Mouse (Mus musculus): ENCODE results near the gene Gtf2a1l. TPM values are rescaled to one million over a fixed set of nuclear protein-coding genes. Genes with fewer than 3 reads are reported as not detected.

Gene Gtf2a1l
- polyA plus RNA-seq, 1 experiment from 2014 or later: 0.14 TPM

DNA sequence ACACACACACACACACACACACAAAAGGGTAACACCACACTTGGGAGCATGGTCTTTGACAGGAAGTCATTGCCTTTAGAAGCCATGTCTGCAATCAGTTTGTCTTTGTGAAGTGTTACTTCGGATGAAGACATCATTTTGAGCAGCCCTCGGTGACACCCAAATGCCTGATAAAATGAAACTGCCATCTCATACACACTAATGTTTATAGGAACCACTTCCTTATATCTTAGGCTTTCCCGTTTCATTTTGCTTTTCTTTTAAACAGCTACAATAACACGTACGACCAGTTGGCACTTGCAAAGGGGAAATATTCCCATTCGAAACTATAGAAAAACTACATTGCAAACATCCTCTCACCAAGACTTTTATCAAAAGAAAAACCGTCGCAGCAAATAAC, 81.2 kb downstream of the Gtf2a1l start:
- Histone ChIP-seq H3K36me3 (ENCODE audit: control insufficient read depth, insufficient read depth, low read length) (no peaks in the 10 kb centered on the region), H3K9me3 (ENCODE audit: control insufficient read depth, low read length) (no peaks in the 10 kb centered on the region), H3K4me2 (no peak overlapping the region), H3K27me3 (replicated peaks; ENCODE audit: control insufficient read depth, insufficient read depth, low read length) (no peaks in the 10 kb centered on the region), H3K4me1 (replicated peaks; ENCODE audit: control insufficient read depth, insufficient read depth, low read length) (no peaks in the 10 kb centered on the region), H3K9ac (ENCODE audit: low read depth, low read length) (no peak overlapping the region), H3K27ac (ENCODE audit: low read depth, low read length) (no peak overlapping the region), H3K4me3 (ENCODE audit: low read depth, low read length) (no peak overlapping the region)
- ATAC-seq (replicated peaks; ENCODE audit: low FRiP score) (no peak), DNase-seq (ENCODE audit: low spot score) (no peak)
- 71% methylated on average over 8 of the region's 8 CpGs for WGBS

DNA sequence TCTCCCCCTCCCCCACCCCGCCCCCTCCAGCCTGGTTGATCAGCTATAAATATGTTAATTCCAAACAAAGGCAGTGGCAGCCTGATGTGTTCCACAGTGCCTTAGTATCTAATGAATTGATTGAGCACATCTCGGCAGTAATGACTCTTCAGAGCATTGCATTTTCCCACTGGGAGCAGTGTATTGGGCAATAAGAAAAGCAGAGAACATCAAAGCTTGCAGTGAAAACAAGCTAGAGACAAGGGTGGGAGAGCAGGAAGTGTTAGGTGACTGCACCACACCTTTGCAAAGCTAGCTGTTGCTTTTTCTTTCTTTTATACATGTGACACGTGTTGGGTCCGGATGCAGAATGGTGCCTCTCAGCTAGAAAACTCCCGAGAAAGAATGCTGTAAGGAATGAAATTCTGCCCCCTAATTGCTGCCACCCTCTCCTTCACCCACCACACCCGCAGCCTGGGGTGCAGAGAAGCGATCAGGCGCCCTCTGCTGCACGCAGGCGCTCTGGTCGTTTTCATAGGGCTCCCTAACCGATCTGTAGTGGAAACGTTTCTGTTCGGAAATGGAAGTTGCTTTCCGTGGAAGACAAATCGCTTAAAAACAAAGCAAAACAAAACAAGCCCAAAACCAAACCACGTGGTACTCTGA, 84.5 kb downstream of the Gtf2a1l start:
- Histone ChIP-seq H3K4me2 (peak overlapping the region; percentile 15; the same call in 1 of the 2 replicates), H3K9ac (ENCODE audit: low read depth, low read length) (no peak overlapping the region), H3K9me3 (ENCODE audit: control insufficient read depth, low read length) (no peaks in the 10 kb centered on the region), H3K36me3 (ENCODE audit: control insufficient read depth, insufficient read depth, low read length) (no peaks in the 10 kb centered on the region), H3K27ac (ENCODE audit: low read depth, low read length) (no peak overlapping the region), H3K4me1 (replicated peaks; ENCODE audit: control insufficient read depth, insufficient read depth, low read length) (no peaks in the 10 kb centered on the region), H3K27me3 (replicated peaks; ENCODE audit: control insufficient read depth, insufficient read depth, low read length) (no peaks in the 10 kb centered on the region), H3K4me3 (ENCODE audit: low read depth, low read length) (no peak overlapping the region)
- WGBS: 8% methylated on average over 17 of the region's 17 CpGs
- DNase-seq (ENCODE audit: low spot score) (no peak), ATAC-seq (replicated peaks; ENCODE audit: low FRiP score) (no peak; the same call in 1 of the 2 replicates)

DNA sequence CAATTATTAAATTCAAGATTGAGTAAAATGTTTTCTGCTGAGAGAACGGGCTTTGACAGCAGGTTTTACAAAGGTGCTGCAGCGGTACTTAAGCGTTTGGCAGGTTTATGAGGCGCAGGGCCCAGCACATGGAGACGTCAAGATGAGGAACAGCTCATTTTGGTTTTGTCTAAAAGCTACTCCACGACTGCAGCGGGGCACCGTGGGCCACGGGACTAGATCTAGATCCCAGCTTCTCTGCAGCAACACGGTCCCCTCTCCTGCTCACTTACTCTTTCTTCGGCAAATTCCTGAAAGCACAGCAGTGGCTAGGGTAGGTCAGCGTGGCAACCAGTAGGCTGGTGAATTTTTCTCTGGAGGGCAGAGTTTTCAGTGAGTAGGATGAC, 85.0 kb downstream of the Gtf2a1l start:
- no peak overlapping the region for H3K27ac ChIP-seq (ENCODE audit: low read depth, low read length)
- H3K36me3 ChIP-seq (ENCODE audit: control insufficient read depth, insufficient read depth, low read length): no peaks in the 10 kb centered on the region
- H3K27me3 ChIP-seq (replicated peaks; ENCODE audit: control insufficient read depth, insufficient read depth, low read length): no peaks in the 10 kb centered on the region
- no peaks in the 10 kb centered on the region for H3K9me3 ChIP-seq (ENCODE audit: control insufficient read depth, low read length)
- H3K4me3 ChIP-seq (ENCODE audit: low read depth, low read length): no peak overlapping the region
- H3K4me2 ChIP-seq: peak overlapping the region; percentile 15; the same call in 1 of the 2 replicates
- H3K4me1 ChIP-seq (replicated peaks; ENCODE audit: control insufficient read depth, insufficient read depth, low read length): no peaks in the 10 kb centered on the region
- H3K9ac ChIP-seq (ENCODE audit: low read depth, low read length): no peak overlapping the region
- ATAC-seq (replicated peaks; ENCODE audit: low FRiP score) (no peak; the same call in 1 of the 2 replicates), DNase-seq (ENCODE audit: low spot score) (no peak)
- 45% methylated on average over 12 of the region's 12 CpGs for WGBS

DNA sequence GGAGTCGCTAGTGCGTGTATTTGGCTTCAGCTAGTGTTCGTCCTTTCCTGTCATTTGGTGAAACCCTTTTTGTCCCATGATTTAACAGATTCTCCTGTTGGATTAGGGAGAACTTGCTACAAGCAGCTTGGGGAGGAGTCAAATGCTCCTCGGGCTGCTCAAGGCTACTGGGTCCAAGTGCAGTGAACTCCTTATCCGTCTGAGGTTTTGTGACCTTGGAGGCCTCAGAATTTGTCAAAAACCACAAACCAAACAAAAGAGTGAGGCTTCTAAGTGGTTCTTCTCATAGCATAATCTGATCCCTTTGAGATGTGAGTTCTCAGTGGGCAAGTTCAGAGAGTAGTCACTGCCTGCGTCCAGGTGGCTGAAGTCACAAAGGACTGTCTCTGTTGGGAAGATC, 87.3 kb downstream of the Gtf2a1l start:
- no peak overlapping the region for H3K27ac ChIP-seq (ENCODE audit: low read depth, low read length)
- no peaks in the 10 kb centered on the region for H3K36me3 ChIP-seq (ENCODE audit: control insufficient read depth, insufficient read depth, low read length)
- no peak overlapping the region for H3K4me2 ChIP-seq
- no peaks in the 10 kb centered on the region for H3K4me1 ChIP-seq (replicated peaks; ENCODE audit: control insufficient read depth, insufficient read depth, low read length)
- H3K9ac ChIP-seq (ENCODE audit: low read depth, low read length): no peak overlapping the region
- 54% methylated on average over 6 of the region's 6 CpGs for WGBS
- no peaks in the 10 kb centered on the region for H3K9me3 ChIP-seq (ENCODE audit: control insufficient read depth, low read length)
- ATAC-seq (replicated peaks; ENCODE audit: low FRiP score) (no peak), DNase-seq (ENCODE audit: low spot score) (no peak)
- no peak overlapping the region for H3K4me3 ChIP-seq (ENCODE audit: low read depth, low read length)
- H3K27me3 ChIP-seq (replicated peaks; ENCODE audit: control insufficient read depth, insufficient read depth, low read length): no peaks in the 10 kb centered on the region

DNA sequence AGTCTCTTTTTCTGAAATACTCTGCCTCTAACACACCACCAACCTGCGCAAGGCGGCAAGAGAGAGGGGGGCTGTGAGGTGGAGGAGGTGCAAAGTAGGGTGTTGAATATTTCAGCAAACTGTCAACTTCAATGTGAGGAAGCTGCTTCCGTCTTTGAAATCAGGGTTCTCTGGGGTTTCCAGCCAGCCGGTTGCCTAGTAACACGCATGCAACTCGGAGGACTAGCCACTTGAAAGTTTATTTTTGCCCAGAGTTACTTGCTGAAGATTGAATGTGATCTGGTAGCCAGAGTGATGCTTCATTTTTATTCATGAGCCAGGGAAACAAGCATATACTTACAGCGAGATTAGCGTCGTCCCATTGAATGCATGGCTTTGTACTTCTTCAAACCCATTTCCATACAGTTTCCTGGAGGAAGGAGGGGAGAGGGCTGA, 89.6 kb downstream of the Gtf2a1l start:
- Histone ChIP-seq H3K4me3 (ENCODE audit: low read depth, low read length) (no peak overlapping the region), H3K4me1 (replicated peaks; ENCODE audit: control insufficient read depth, insufficient read depth, low read length) (no peaks in the 10 kb centered on the region), H3K9ac (ENCODE audit: low read depth, low read length) (no peak overlapping the region), H3K27me3 (replicated peaks; ENCODE audit: control insufficient read depth, insufficient read depth, low read length) (no peaks in the 10 kb centered on the region), H3K27ac (ENCODE audit: low read depth, low read length) (no peak overlapping the region), H3K9me3 (ENCODE audit: control insufficient read depth, low read length) (no peaks in the 10 kb centered on the region), H3K36me3 (ENCODE audit: control insufficient read depth, insufficient read depth, low read length) (no peaks in the 10 kb centered on the region), H3K4me2 (no peak overlapping the region)
- ATAC-seq (replicated peaks; ENCODE audit: low FRiP score): no peak
- DNase-seq (ENCODE audit: low spot score): no peak
- 13% methylated on average over 9 of the region's 9 CpGs for WGBS

DNA sequence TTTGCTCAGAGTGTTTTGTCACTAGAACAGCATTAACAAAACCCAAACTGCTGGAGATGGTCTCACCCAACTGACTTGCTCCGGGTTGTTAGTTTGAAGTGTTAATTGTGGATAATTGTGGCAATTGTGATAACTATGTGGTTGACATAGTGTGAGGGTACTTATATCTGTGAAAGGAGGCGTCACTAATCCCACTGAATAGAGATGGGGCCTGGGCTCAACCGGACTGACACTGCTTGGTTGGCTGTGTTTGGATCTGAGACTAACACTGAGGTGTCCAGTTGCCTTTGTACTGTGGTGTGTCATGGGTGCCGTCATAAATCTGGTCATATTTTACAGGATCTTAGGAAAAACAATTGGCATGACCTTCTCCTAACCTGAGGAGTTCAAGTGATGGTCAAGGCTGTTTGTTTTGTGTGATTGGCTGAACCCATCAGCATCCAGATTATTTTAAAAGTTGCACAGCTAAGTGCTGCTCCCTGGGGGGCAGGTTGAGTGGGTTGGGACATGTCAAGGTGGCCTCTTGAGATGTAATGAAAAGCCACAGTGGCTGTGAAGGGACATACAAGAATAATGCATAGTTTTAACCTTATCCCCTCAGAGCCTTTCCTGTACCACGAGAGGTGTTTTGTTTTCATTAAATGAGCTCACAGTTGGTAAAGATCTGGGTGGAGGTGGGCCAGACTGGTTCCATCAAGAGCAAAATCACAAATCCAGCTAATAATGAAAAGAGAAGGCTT, 95.1 kb downstream of the Gtf2a1l start:
- Histone ChIP-seq H3K4me3 (ENCODE audit: low read depth, low read length) (no peak overlapping the region), H3K9me3 (ENCODE audit: control insufficient read depth, low read length) (no peaks in the 10 kb centered on the region), H3K27ac (ENCODE audit: low read depth, low read length) (no peak overlapping the region), H3K4me2 (no peak overlapping the region), H3K27me3 (replicated peaks; ENCODE audit: control insufficient read depth, insufficient read depth, low read length) (no peaks in the 10 kb centered on the region), H3K9ac (ENCODE audit: low read depth, low read length) (no peak overlapping the region), H3K4me1 (replicated peaks; ENCODE audit: control insufficient read depth, insufficient read depth, low read length) (no peaks in the 10 kb centered on the region), H3K36me3 (ENCODE audit: control insufficient read depth, insufficient read depth, low read length) (no peaks in the 10 kb centered on the region)
- ATAC-seq (replicated peaks; ENCODE audit: low FRiP score) (no peak), DNase-seq (ENCODE audit: low spot score) (no peak)
- WGBS: 58% methylated on average over 5 of the region's 5 CpGs

DNA sequence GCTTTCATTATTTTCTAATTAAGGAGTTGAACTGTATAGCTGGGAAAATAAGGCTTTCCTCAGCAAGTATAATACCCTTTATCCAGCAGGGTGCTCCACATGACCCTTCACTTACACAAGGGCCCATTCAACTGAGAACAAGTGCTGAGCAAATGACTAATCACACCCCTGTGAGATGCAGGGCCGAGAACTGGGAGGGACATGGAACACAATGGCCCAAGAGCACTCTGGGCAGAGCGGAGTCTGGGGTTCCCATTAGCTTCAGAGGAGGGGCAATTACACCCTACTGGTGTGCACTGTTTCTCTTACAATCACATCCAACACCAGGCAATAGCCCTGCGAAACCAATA, 95.7 kb downstream of the Gtf2a1l start:
- DNase-seq (ENCODE audit: low spot score) (no peak), ATAC-seq (replicated peaks; ENCODE audit: low FRiP score) (no peak)
- no peaks in the 10 kb centered on the region for H3K9me3 ChIP-seq (ENCODE audit: control insufficient read depth, low read length)
- no peaks in the 10 kb centered on the region for H3K4me1 ChIP-seq (replicated peaks; ENCODE audit: control insufficient read depth, insufficient read depth, low read length)
- no peak overlapping the region for H3K9ac ChIP-seq (ENCODE audit: low read depth, low read length)
- no peaks in the 10 kb centered on the region for H3K36me3 ChIP-seq (ENCODE audit: control insufficient read depth, insufficient read depth, low read length)
- WGBS: 76% methylated on average over 3 of the region's 3 CpGs
- no peak overlapping the region for H3K27ac ChIP-seq (ENCODE audit: low read depth, low read length)
- no peak overlapping the region for H3K4me2 ChIP-seq
- no peak overlapping the region for H3K4me3 ChIP-seq (ENCODE audit: low read depth, low read length)
- no peaks in the 10 kb centered on the region for H3K27me3 ChIP-seq (replicated peaks; ENCODE audit: control insufficient read depth, insufficient read depth, low read length)
